Mouse (Mus musculus) CD4-positive, CD25-positive, alpha-beta regulatory T cell, adult 4 months (primary cell): ENCODE data around the gene Vti1a. TPM values are rescaled to one million over a fixed set of nuclear protein-coding genes. Genes with fewer than 3 reads are reported as not detected.

Experiments
- ATAC-seq: one replicate; pipeline ENCODE4 v1.8.0; 2017
- polyA plus RNA-seq, 2 experiments: library from polyadenylated mRNA; unstranded; fragments of 100-300 nt; shearing (Covaris generic); gene quantifications; one replicate each; pipeline ENCODE4 v1.2.1; 2017

Vti1a gene
- polyA plus RNA-seq, 2 experiments from 2014 or later, result 32.4 to 45.4 TPM

- no peak for ATAC-seq
Observed at GRCm38 (mm10) chr19:55530041-55530440, 213.9 kb downstream of the Vti1a start.

GRCm38 (mm10) chr19:55532681-55533080 lies 216.6 kb downstream of the Vti1a start:
- no peak for ATAC-seq

- ATAC-seq, result no peak
Observed at GRCm38 (mm10) chr19:55536273-55536937, 220.3 kb downstream of the Vti1a start.

- ATAC-seq, result no peak
Observed at GRCm38 (mm10) chr19:55537691-55538090, 221.6 kb downstream of the Vti1a start.

- no peak for ATAC-seq
Observed at GRCm38 (mm10) chr19:55541641-55542040, 225.5 kb downstream of the Vti1a start.

- no peak for ATAC-seq
Observed at GRCm38 (mm10) chr19:55542461-55542860, 226.4 kb downstream of the Vti1a start.

GRCm38 (mm10) chr19:55543188-55543587 lies 227.1 kb downstream of the Vti1a start:
- ATAC-seq, result no peak

GRCm38 (mm10) chr19:55544498-55544897 lies 228.4 kb downstream of the Vti1a start:
- ATAC-seq, result no peak

- ATAC-seq, result no peak
Observed at GRCm38 (mm10) chr19:55545529-55545928, 229.4 kb downstream of the Vti1a start.

- ATAC-seq, result no peak
Observed at GRCm38 (mm10) chr19:55546009-55546528, 230.0 kb downstream of the Vti1a start.

- no peak for ATAC-seq
Observed at GRCm38 (mm10) chr19:55548206-55548605, 232.1 kb downstream of the Vti1a start.

- ATAC-seq, result no peak
Observed at GRCm38 (mm10) chr19:55548656-55549055, 232.6 kb downstream of the Vti1a start.

- no peak for ATAC-seq
Observed at GRCm38 (mm10) chr19:55550176-55550575, 234.1 kb downstream of the Vti1a start.

GRCm38 (mm10) chr19:55552339-55552738 lies 236.2 kb downstream of the Vti1a start:
- no peak for ATAC-seq

- ATAC-seq, result no peak
Observed at GRCm38 (mm10) chr19:55552861-55553260, 236.8 kb downstream of the Vti1a start.

- no peak for ATAC-seq
Observed at GRCm38 (mm10) chr19:55554295-55554694, 238.2 kb downstream of the Vti1a start.

GRCm38 (mm10) chr19:55554703-55555102 lies 238.6 kb downstream of the Vti1a start:
- no peak for ATAC-seq

GRCm38 (mm10) chr19:55556168-55556999 lies 240.3 kb downstream of the Vti1a start:
- no peak for ATAC-seq

GRCm38 (mm10) chr19:55559331-55559730 lies 243.2 kb downstream of the Vti1a start:
- no peak for ATAC-seq

- no peak for ATAC-seq
Observed at GRCm38 (mm10) chr19:55560088-55560682, 244.1 kb downstream of the Vti1a start.

GRCm38 (mm10) chr19:55561469-55561868 lies 245.4 kb downstream of the Vti1a start:
- ATAC-seq, result no peak

GRCm38 (mm10) chr19:55562487-55563147 lies 246.5 kb downstream of the Vti1a start:
- no peak for ATAC-seq

- no peak for ATAC-seq
Observed at GRCm38 (mm10) chr19:55563148-55563651, 247.1 kb downstream of the Vti1a start.
